Mouse (Mus musculus): ENCODE results near the gene Olfr1535. TPM values are rescaled to one million over a fixed set of nuclear protein-coding genes. Genes with fewer than 3 reads are reported as not detected.

Gene Olfr1535
- polyA plus RNA-seq, 1 experiment from 2014 or later = 0.09 TPM

Other genes starting within 250 kb of the Olfr1535 start
- 0.26 and 0.64 TPM in 2 replicates for gene Gpx6, start 247.8 kb downstream of the Olfr1535 start, polyA plus RNA-seq (2015; fragmentation: Nextera tagmentation; extraction: Ambion mirVana)
- gene Olfr1367, start 213.0 kb downstream of the Olfr1535 start, polyA plus RNA-seq (2015; fragmentation: Nextera tagmentation; extraction: Ambion mirVana) = not detected in 2 replicates
- gene Zscan12, start 197.1 kb downstream of the Olfr1535 start, polyA plus RNA-seq (2015; fragmentation: Nextera tagmentation; extraction: Ambion mirVana) = 10.1 and 12.0 TPM in 2 replicates
- gene Zkscan3, start 157.1 kb downstream of the Olfr1535 start, polyA plus RNA-seq (2015; fragmentation: Nextera tagmentation; extraction: Ambion mirVana) = 60.5 and 63.0 TPM in 2 replicates
- 2.8 and 3.5 TPM in 2 replicates for gene Pgbd1, start 118.8 kb downstream of the Olfr1535 start, polyA plus RNA-seq (2015; fragmentation: Nextera tagmentation; extraction: Ambion mirVana)
- gene Zscan26, start 106.2 kb downstream of the Olfr1535 start, polyA plus RNA-seq (2015; fragmentation: Nextera tagmentation; extraction: Ambion mirVana) = 17.6 and 20.6 TPM in 2 replicates
- 2.5 and 3.2 TPM in 2 replicates for gene Nkapl, start 91.4 kb downstream of the Olfr1535 start, polyA plus RNA-seq (2015; fragmentation: Nextera tagmentation; extraction: Ambion mirVana)
- gene Zkscan4, start 81.0 kb downstream of the Olfr1535 start, polyA plus RNA-seq (2015; fragmentation: Nextera tagmentation; extraction: Ambion mirVana) = 10.8 and 11.3 TPM in 2 replicates
- gene Gm10065, start 80.5 kb downstream of the Olfr1535 start, polyA plus RNA-seq (2015; fragmentation: Nextera tagmentation; extraction: Ambion mirVana) = not detected in 2 replicates
- 0.64 and 2.0 TPM in 2 replicates for gene AK157302, start 64.7 kb downstream of the Olfr1535 start, polyA plus RNA-seq (2015; fragmentation: Nextera tagmentation; extraction: Ambion mirVana)
- gene Gm11273, start 58.5 kb downstream of the Olfr1535 start, polyA plus RNA-seq (2015; fragmentation: Nextera tagmentation; extraction: Ambion mirVana) = 6.5 and 23.7 TPM in 2 replicates
- 4.3 and 4.4 TPM in 2 replicates for gene Zkscan8, start 28.8 kb downstream of the Olfr1535 start, polyA plus RNA-seq (2015; fragmentation: Nextera tagmentation; extraction: Ambion mirVana)
- 0.11 and 0.13 TPM in 2 replicates for gene Olfr1366, start 17.1 kb downstream of the Olfr1535 start, polyA plus RNA-seq (2015; fragmentation: Nextera tagmentation; extraction: Ambion mirVana)
- gene Olfr1364, start 21.9 kb upstream of the Olfr1535 start, polyA plus RNA-seq (2015; fragmentation: Nextera tagmentation; extraction: Ambion mirVana) = not detected in 2 replicates
- not detected in 2 replicates for gene Olfr1362, start 54.1 kb upstream of the Olfr1535 start, polyA plus RNA-seq (2015; fragmentation: Nextera tagmentation; extraction: Ambion mirVana)
- gene Olfr11, start 82.6 kb upstream of the Olfr1535 start, polyA plus RNA-seq (2015; fragmentation: Nextera tagmentation; extraction: Ambion mirVana) = 0.05 TPM in 1 of 2 replicates, not detected in the other
- not detected in 2 replicates for gene Olfr1361, start 103.5 kb upstream of the Olfr1535 start, polyA plus RNA-seq (2015; fragmentation: Nextera tagmentation; extraction: Ambion mirVana)
- not detected in 2 replicates for gene Olfr1360, start 117.5 kb upstream of the Olfr1535 start, polyA plus RNA-seq (2015; fragmentation: Nextera tagmentation; extraction: Ambion mirVana)
- gene Olfr1359, start 138.2 kb upstream of the Olfr1535 start, polyA plus RNA-seq (2015; fragmentation: Nextera tagmentation; extraction: Ambion mirVana) = not detected in 2 replicates
- not detected in 2 replicates for gene Hist1h2bl, start 156.2 kb upstream of the Olfr1535 start, polyA plus RNA-seq (2015; fragmentation: Nextera tagmentation; extraction: Ambion mirVana)
- gene Hist1h2ai, start 156.5 kb upstream of the Olfr1535 start, polyA plus RNA-seq (2015; fragmentation: Nextera tagmentation; extraction: Ambion mirVana) = 5.1 and 6.5 TPM in 2 replicates
- 0.98 TPM in 1 of 2 replicates, not detected in the other for gene Hist1h3h, start 157.8 kb upstream of the Olfr1535 start, polyA plus RNA-seq (2015; fragmentation: Nextera tagmentation; extraction: Ambion mirVana)
- gene Hist1h2bm, start 162.2 kb upstream of the Olfr1535 start, polyA plus RNA-seq (2015; fragmentation: Nextera tagmentation; extraction: Ambion mirVana) = 0.50 and 1.2 TPM in 2 replicates
- gene Hist1h4j, start 175.2 kb upstream of the Olfr1535 start, polyA plus RNA-seq (2015; fragmentation: Nextera tagmentation; extraction: Ambion mirVana) = 0.35 and 0.55 TPM in 2 replicates
- not detected in 2 replicates for gene Hist1h4k, start 190.6 kb upstream of the Olfr1535 start, polyA plus RNA-seq (2015; fragmentation: Nextera tagmentation; extraction: Ambion mirVana)
- 3.3 and 4.8 TPM in 2 replicates for gene Hist1h2ak, start 193.9 kb upstream of the Olfr1535 start, polyA plus RNA-seq (2015; fragmentation: Nextera tagmentation; extraction: Ambion mirVana)
- gene Hist1h2bn, start 194.2 kb upstream of the Olfr1535 start, polyA plus RNA-seq (2015; fragmentation: Nextera tagmentation; extraction: Ambion mirVana) = not detected in 2 replicates
- gene Hist1h1b, start 220.7 kb upstream of the Olfr1535 start, polyA plus RNA-seq (2015; fragmentation: Nextera tagmentation; extraction: Ambion mirVana) = 2.7 and 3.1 TPM in 2 replicates
- gene Hist1h3i, start 223.5 kb upstream of the Olfr1535 start, polyA plus RNA-seq (2015; fragmentation: Nextera tagmentation; extraction: Ambion mirVana) = 19.4 and 19.7 TPM in 2 replicates
- gene Hist1h2an, start 227.3 kb upstream of the Olfr1535 start, polyA plus RNA-seq (2015; fragmentation: Nextera tagmentation; extraction: Ambion mirVana) = 1.2 TPM in 1 of 2 replicates, not detected in the other
- not detected in 2 replicates for gene Hist1h2bp, start 227.6 kb upstream of the Olfr1535 start, polyA plus RNA-seq (2015; fragmentation: Nextera tagmentation; extraction: Ambion mirVana)

Measured in hindbrain, embryonic 16.5 days (tissue).